Mouse (Mus musculus) right cerebral cortex, postnatal 10 days (tissue): ENCODE measurements around the gene Yipf2.
A peak's percentile ranks its signal among the peaks of the same experiment; 100 is the strongest.

Experiments used
- DNase-seq, 2 experiments: peaks; one replicate each; pipeline ENCODE4 v3.0.0; 2021; ENCODE audit warnings: low spot score in 2 of 2

Yipf2 gene

GRCm38 (mm10) chr9:21598198-21598597 lies 5.6 kb upstream of the Yipf2 start:
- DNase-seq = no peak

- no peak for DNase-seq
These were observed 2.2 kb upstream of the Yipf2 start for GRCm38 (mm10) chr9:21594838-21595237.

- peak in 1 of 2 experiments; percentile 71 for DNase-seq
These were observed 1.7 kb upstream of the Yipf2 start for GRCm38 (mm10) chr9:21594350-21594749.

GRCm38 (mm10) chr9:21593122-21593721 lies 594 bp upstream of the Yipf2 start:
- DNase-seq = peak; percentile 77 to 81

- DNase-seq = no peak
These were observed 561 bp downstream of the Yipf2 start for GRCm38 (mm10) chr9:21591831-21592702.

- no peak for DNase-seq
These were observed 1.3 kb downstream of the Yipf2 start for GRCm38 (mm10) chr9:21591127-21591830.

- DNase-seq = no peak
These were observed 3.1 kb downstream of the Yipf2 start for GRCm38 (mm10) chr9:21589538-21589937.

- peak in 1 of 2 experiments; percentile 49 for DNase-seq
These were observed 4.3 kb downstream of the Yipf2 start for GRCm38 (mm10) chr9:21588350-21588749.

- DNase-seq = peak in 1 of 2 experiments; percentile 50
These were observed 4.8 kb downstream of the Yipf2 start for GRCm38 (mm10) chr9:21587678-21588349.

- no peak for DNase-seq
These were observed 7.2 kb downstream of the Yipf2 start for GRCm38 (mm10) chr9:21585401-21585800.

GRCm38 (mm10) chr9:21578226-21578625 lies 14.4 kb downstream of the Yipf2 start:
- DNase-seq = no peak

- no peak for DNase-seq
These were observed 16.3 kb downstream of the Yipf2 start for GRCm38 (mm10) chr9:21576286-21576685.

- no peak for DNase-seq
These were observed 17.4 kb downstream of the Yipf2 start for GRCm38 (mm10) chr9:21575253-21575652.

GRCm38 (mm10) chr9:21574012-21574801 lies 18.4 kb downstream of the Yipf2 start:
- DNase-seq = no peak

GRCm38 (mm10) chr9:21568657-21569255 lies 23.9 kb downstream of the Yipf2 start:
- no peak for DNase-seq

GRCm38 (mm10) chr9:21567051-21567450 lies 25.6 kb downstream of the Yipf2 start:
- DNase-seq = no peak

GRCm38 (mm10) chr9:21566538-21566937 lies 26.1 kb downstream of the Yipf2 start:
- no peak for DNase-seq

GRCm38 (mm10) chr9:21565004-21565586 lies 27.5 kb downstream of the Yipf2 start:
- DNase-seq = no peak

GRCm38 (mm10) chr9:21564420-21564819 lies 28.2 kb downstream of the Yipf2 start:
- DNase-seq = no peak

- no peak for DNase-seq
These were observed 33.5 kb downstream of the Yipf2 start for GRCm38 (mm10) chr9:21559151-21559550.
